Mouse (Mus musculus) heart, adult 2 months (tissue): ENCODE measurements around the gene Ptprn2.

Experiments used
- CTCF ChIP-seq: fragments of 200-600 bp; IDR thresholded peaks from 2 replicates; pipeline ENCODE4 v1.8.1; 2022; ENCODE audit warnings: antibody characterized with exemption, mild to moderate bottlenecking, moderate library complexity
- EP300 ChIP-seq: fragments of 200-500 bp; IDR thresholded peaks from 2 replicates; pipeline ENCODE4 v1.6.1; 2011; ENCODE audit warnings: low read depth, low read length, control low read depth; ENCODE audit not compliant: insufficient read depth
- POLR2A ChIP-seq: fragments of 200-500 bp; IDR thresholded peaks from 2 replicates; pipeline ENCODE4 v1.6.1; 2011; ENCODE audit warnings: mild to moderate bottlenecking, low read depth, low read length, control low read depth; ENCODE audit not compliant: insufficient read depth

- TF ChIP-seq POLR2A (no peak), CTCF (no peak), EP300 (no peak)
Observed at GRCm38 (mm10) chr12:117203506-117203905, 718.0 kb downstream of the Ptprn2 start.
